8 mouse cellular contexts compared by ENCODE assay signal in the genomic region with DNA sequence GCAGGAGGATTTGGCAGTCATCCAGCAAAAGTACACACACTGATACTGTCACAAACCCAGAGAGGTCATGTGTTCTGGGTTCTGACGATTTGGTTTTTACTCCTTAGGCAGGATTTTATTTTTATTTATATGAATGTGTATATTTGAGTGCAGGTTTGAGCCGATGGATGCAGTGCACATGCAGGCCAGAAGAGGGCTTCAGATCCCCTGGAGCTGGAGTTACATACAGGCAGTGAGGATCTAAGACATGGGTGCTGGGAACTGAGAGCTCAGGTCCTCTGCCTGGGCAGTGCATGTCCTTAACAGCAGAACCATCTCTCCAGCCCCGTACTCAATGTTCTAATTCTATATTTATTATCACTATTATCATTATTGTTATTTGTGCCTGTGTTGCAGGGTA.
DNase-seq lines count a peak whose midpoint lies in the region; ATAC-seq and TF ChIP-seq lines count a peak whose summit lies in the region.
"Had no signal": no experiment of that assay in that cellular context is flagged by ENCODE, and none has a peak within 500 bp of the region (broad histone marks: within the 10 kb centered on the region; RNA-seq: fewer than 3 reads in every experiment).

No protein-coding gene starts in this region.

- H3K36me3 ChIP-seq in liver, embryonic 14.5 days (replicated peaks; ENCODE audit: control insufficient read depth, insufficient read depth, low read depth): no peaks in the 10 kb centered on the region
- no peaks in the 10 kb centered on the region for H3K36me3 ChIP-seq in liver, embryonic 12.5 days
- no peaks in the 10 kb centered on the region for H3K36me3 ChIP-seq in limb, embryonic 10.5 days
- H3K36me3 ChIP-seq: liver, embryonic 13.5 days had no signal

- no peaks in the 10 kb centered on the region for H3K4me1 ChIP-seq in liver, embryonic 14.5 days (replicated peaks; ENCODE audit: control insufficient read depth in 2 of 2, insufficient read depth in 2 of 2, low read length in 1 of 2)
- H3K4me1 ChIP-seq in liver, embryonic 12.5 days: no peaks in the 10 kb centered on the region
- H3K4me1 ChIP-seq in embryonic fibroblast, embryonic 13.5 days (ENCODE audit: control insufficient read depth, insufficient read depth, low read length): no peaks in the 10 kb centered on the region
- H3K4me1 ChIP-seq in limb, embryonic 10.5 days: peaks cover 10% of the 10 kb centered on the region; the same call in 1 of the 2 replicates
- H3K4me1 ChIP-seq: liver, embryonic 13.5 days had no signal

- H3K9me3 ChIP-seq in liver, embryonic 14.5 days (ENCODE audit: control insufficient read depth, low read length): no peaks in the 10 kb centered on the region
- no peaks in the 10 kb centered on the region for H3K9me3 ChIP-seq in liver, embryonic 12.5 days (replicated peaks)
- H3K9me3 ChIP-seq in limb, embryonic 10.5 days (replicated peaks): no peaks in the 10 kb centered on the region
- H3K9me3 ChIP-seq: liver, embryonic 13.5 days had no signal

- no peak overlapping the region for H3K27ac ChIP-seq in liver, embryonic 14.5 days
- H3K27ac ChIP-seq in liver, embryonic 12.5 days: no peak overlapping the region
- H3K27ac ChIP-seq in embryonic fibroblast, embryonic 13.5 days (ENCODE audit: insufficient read depth, low read length): no peak overlapping the region
- no peak overlapping the region for H3K27ac ChIP-seq in limb, embryonic 10.5 days
- H3K27ac ChIP-seq: liver, embryonic 13.5 days had no signal

- H3K4me2 ChIP-seq in liver, embryonic 14.5 days (ENCODE audit: low read depth): no peak overlapping the region
- no peak overlapping the region for H3K4me2 ChIP-seq in liver, embryonic 12.5 days
- H3K4me2 ChIP-seq: liver, embryonic 13.5 days had no signal

- 34% methylated on average over 3 of the region's 3 CpGs for WGBS in liver, embryonic 14.5 days (ENCODE audit: insufficient replicate concordance)
- WGBS in liver, embryonic 12.5 days (ENCODE audit: insufficient replicate concordance): 39% methylated on average over 3 of the region's 3 CpGs
- WGBS in limb, embryonic 10.5 days: 68% methylated on average over 3 of the region's 3 CpGs

- no peak overlapping the region for H3K9ac ChIP-seq in liver, embryonic 14.5 days (replicated peaks)
- no peak overlapping the region for H3K9ac ChIP-seq in liver, embryonic 12.5 days
- H3K9ac ChIP-seq: liver, embryonic 13.5 days had no signal

- no peak for TF ChIP-seq POLR2A in embryonic fibroblast, embryonic 13.5 days (IDR thresholded peaks at IDR 0.05; ENCODE audit: low read depth, low read length)

- intact Hi-C loops in gastrocnemius, postnatal 14 days (cut with DNase I; ENCODE audit: low total_unique reads): no loop called here

- ATAC-seq in liver, embryonic 14.5 days (ENCODE audit: insufficient read depth): no peak
- ATAC-seq in liver, embryonic 12.5 days: no peak

- TF ChIP-seq EP300 in liver, embryonic 14.5 days (IDR thresholded peaks at IDR 0.05; ENCODE audit: low read depth): no peak

- no peaks in the 10 kb centered on the region for H3K27me3 ChIP-seq in liver, embryonic 14.5 days (ENCODE audit: control insufficient read depth, insufficient read depth, low read length)
- H3K27me3 ChIP-seq in liver, embryonic 12.5 days (replicated peaks): no peaks in the 10 kb centered on the region
- no peaks in the 10 kb centered on the region for H3K27me3 ChIP-seq in limb, embryonic 10.5 days (ENCODE audit: low read depth, poor library complexity, severe bottlenecking)
- H3K27me3 ChIP-seq: liver, embryonic 13.5 days had no signal

- peak; percentile 42 for TF ChIP-seq CTCF in liver, embryonic 14.5 days (IDR thresholded peaks at IDR 0.05; ENCODE audit: low read depth)
- TF ChIP-seq CTCF in embryonic fibroblast, embryonic 13.5 days (IDR thresholded peaks at IDR 0.05; ENCODE audit: borderline replicate concordance, insufficient read depth, low read length): peak; percentile 63; the same call in 1 of the 2 replicates

- H3K4me3 ChIP-seq in liver, embryonic 14.5 days (ENCODE audit: insufficient read depth in 1 of 2, low read depth in 2 of 2, low read length in 2 of 2): no peak overlapping the region
- H3K4me3 ChIP-seq in liver, embryonic 12.5 days: no peak overlapping the region
- no peak overlapping the region for H3K4me3 ChIP-seq in embryonic fibroblast, embryonic 13.5 days (ENCODE audit: insufficient read depth, low read length)
- H3K4me3 ChIP-seq in limb, embryonic 10.5 days: no peak overlapping the region
- H3K4me3 ChIP-seq: liver, embryonic 13.5 days had no signal

- DNase-seq in gastrocnemius, postnatal 10 days: peak; percentile 11
- DNase-seq in gastrocnemius, postnatal 14 days: no peak
- no peak for DNase-seq in liver, embryonic 14.5 days (ENCODE audit: low read depth in 3 of 3, low spot score in 3 of 3)
- peak; percentile 41 for DNase-seq in NIH3T3 (ENCODE audit: low read depth)
- DNase-seq in limb, embryonic 10.5 days (ENCODE audit: low spot score): no peak
- DNase-seq: liver, embryonic 13.5 days had no signal

Comparison
In these comparisons a context has a peak if more than half of its experiments do, and no peak if none do; other contexts are left out.
1. DNase-seq: peak in gastrocnemius, postnatal 10 days (single experiment) and NIH3T3 (single experiment); none in gastrocnemius, postnatal 14 days (single experiment), liver, embryonic 14.5 days (0 of 3) and limb, embryonic 10.5 days (single experiment).